Mouse (Mus musculus): ENCODE data around the gene Sprr2h. TPM values are rescaled to one million over a fixed set of nuclear protein-coding genes. Genes with fewer than 3 reads are reported as not detected.

Sprr2h gene
- polyA plus RNA-seq, 1 experiment: 1.8 TPM

DNA sequence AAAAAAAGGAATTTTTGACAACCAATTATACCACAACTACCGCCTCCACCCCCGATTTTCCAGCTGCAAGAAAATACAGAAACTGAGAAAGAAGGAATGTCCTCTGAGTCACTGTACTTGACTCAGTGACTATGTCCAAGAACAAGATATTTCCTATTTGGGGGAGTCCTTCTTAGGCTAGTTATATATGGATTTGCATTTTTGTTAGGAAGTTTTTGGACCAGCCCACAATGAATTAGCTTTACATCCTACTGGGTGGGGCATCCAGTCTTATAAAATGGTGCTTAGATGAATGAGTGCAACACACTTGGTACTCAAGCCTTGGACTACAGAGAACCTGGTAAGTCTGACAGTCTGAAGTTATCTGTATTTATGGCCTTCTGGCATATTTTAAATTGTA is 46.8 kb downstream of the Sprr2h start, which contains the start of gene Sprr2k:
Gene Sprr2k (plus strand): TSS at position 301 of the 400 bp plus-strand sequence.
- no peak within 1 kb of the TSS for H3K4me3 ChIP-seq (ENCODE audit: insufficient read depth, poor library complexity, severe bottlenecking)
- H3K27me3 ChIP-seq (ENCODE audit: control insufficient read depth, insufficient read depth, insufficient read length): no peaks in the 10 kb centered on the region
- TF ChIP-seq MYOG (IDR thresholded peaks at IDR 0.05; ENCODE audit: control insufficient read depth, extremely low read depth, insufficient read length) (no peak), MYOD1 (IDR thresholded peaks at IDR 0.05; ENCODE audit: control insufficient read depth, insufficient read length, low read depth) (no peak)
- no peaks in the 10 kb centered on the region for H3K79me2 ChIP-seq (ENCODE audit: control insufficient read depth, insufficient read depth)
- H3ac ChIP-seq (ENCODE audit: control insufficient read depth, insufficient read length, low read depth): no peak within 1 kb of the TSS
- no peaks in the 10 kb centered on the region for H3K36me3 ChIP-seq (ENCODE audit: control insufficient read depth, insufficient read depth)
- no peaks in the 10 kb centered on the region for H3K79me3 ChIP-seq (ENCODE audit: low read depth)

Other genes starting within 250 kb of the Sprr2h start
- gene Lelp1, start 242.9 kb upstream of the Sprr2h start, polyA plus RNA-seq (2012; fragmentation: generic; extraction: Trizol): 0.13 TPM
- gene Sprr2a1, start 169.9 kb upstream of the Sprr2h start, polyA plus RNA-seq (2012; fragmentation: generic; extraction: Trizol): 0.06 TPM
- gene Sprr2a2, start 169.8 kb upstream of the Sprr2h start, polyA plus RNA-seq (2012; fragmentation: generic; extraction: Trizol): 2.6 TPM
- gene Sprr2a3, start 100.3 kb upstream of the Sprr2h start, polyA plus RNA-seq (2012; fragmentation: generic; extraction: Trizol): 0.13 TPM
- 0.11 TPM for gene Sprr2b, start 69.1 kb upstream of the Sprr2h start, polyA plus RNA-seq (2012; fragmentation: generic; extraction: Trizol)
- not detected for gene Sprr2d, start 46.5 kb upstream of the Sprr2h start, polyA plus RNA-seq (2012; fragmentation: generic; extraction: Trizol)
- 0.06 TPM for gene Sprr2e, start 33.5 kb upstream of the Sprr2h start, polyA plus RNA-seq (2012; fragmentation: generic; extraction: Trizol)
- gene Sprr2f, start 20.5 kb upstream of the Sprr2h start, polyA plus RNA-seq (2012; fragmentation: generic; extraction: Trizol): not detected
- gene Sprr2i, start 22.3 kb downstream of the Sprr2h start, polyA plus RNA-seq (2012; fragmentation: generic; extraction: Trizol): not detected
- 0.16 TPM for gene Sprr2j-ps, start 32.4 kb downstream of the Sprr2h start, polyA plus RNA-seq (2012; fragmentation: generic; extraction: Trizol)
- 8.5 TPM for gene Gm9774, start 43.7 kb downstream of the Sprr2h start, polyA plus RNA-seq (2012; fragmentation: generic; extraction: Trizol)
- gene Sprr2k, start 46.9 kb downstream of the Sprr2h start, polyA plus RNA-seq (2012; fragmentation: generic; extraction: Trizol): 4.0 TPM
- gene Sprr1b, start 53.1 kb downstream of the Sprr2h start, polyA plus RNA-seq (2012; fragmentation: generic; extraction: Trizol): 0.46 TPM
- not detected for gene Sprr3, start 73.0 kb downstream of the Sprr2h start, polyA plus RNA-seq (2012; fragmentation: generic; extraction: Trizol)
- 23.8 TPM for gene Sprr1a, start 100.2 kb downstream of the Sprr2h start, polyA plus RNA-seq (2012; fragmentation: generic; extraction: Trizol)
- not detected for gene Sprr4, start 114.8 kb downstream of the Sprr2h start, polyA plus RNA-seq (2012; fragmentation: generic; extraction: Trizol)
- not detected for gene 2310046K23Rik, start 148.8 kb downstream of the Sprr2h start, polyA plus RNA-seq (2012; fragmentation: generic; extraction: Trizol)
- 0.04 TPM for gene Ivl, start 188.1 kb downstream of the Sprr2h start, polyA plus RNA-seq (2012; fragmentation: generic; extraction: Trizol)
- gene Smcp, start 203.3 kb downstream of the Sprr2h start, polyA plus RNA-seq (2012; fragmentation: generic; extraction: Trizol): not detected
- gene 2210017I01Rik, start 221.8 kb downstream of the Sprr2h start, polyA plus RNA-seq (2012; fragmentation: generic; extraction: Trizol): not detected
- gene Lce6a, start 236.0 kb downstream of the Sprr2h start, polyA plus RNA-seq (2012; fragmentation: generic; extraction: Trizol): not detected

Measured in C2C12 (cell line).